Mouse (Mus musculus): Measurements from ENCODE around the gene Sh3bgrl2.
"Not testable (repeated sequence)": the region's sequence is repeated elsewhere in the genome, so short reads cannot be mapped to it uniquely, and the experiment has no call there.

Gene Sh3bgrl2

GRCm38 (mm10) chr9:83547830-83548689 is at the start of gene Sh3bgrl2:
TSS of gene Sh3bgrl2 (plus strand) at chr9:83548327.
- DNase-seq (ENCODE audit: low spot score): peak; percentile 45

GRCm38 (mm10) chr9:83519081-83519480 is 29.0 kb upstream of the Sh3bgrl2 start:
- DNase-seq (ENCODE audit: low spot score): not testable (repeated sequence)

- DNase-seq (ENCODE audit: low spot score): no peak
Observed at GRCm38 (mm10) chr9:83519510-83520155, 28.5 kb upstream of the Sh3bgrl2 start.

DNA sequence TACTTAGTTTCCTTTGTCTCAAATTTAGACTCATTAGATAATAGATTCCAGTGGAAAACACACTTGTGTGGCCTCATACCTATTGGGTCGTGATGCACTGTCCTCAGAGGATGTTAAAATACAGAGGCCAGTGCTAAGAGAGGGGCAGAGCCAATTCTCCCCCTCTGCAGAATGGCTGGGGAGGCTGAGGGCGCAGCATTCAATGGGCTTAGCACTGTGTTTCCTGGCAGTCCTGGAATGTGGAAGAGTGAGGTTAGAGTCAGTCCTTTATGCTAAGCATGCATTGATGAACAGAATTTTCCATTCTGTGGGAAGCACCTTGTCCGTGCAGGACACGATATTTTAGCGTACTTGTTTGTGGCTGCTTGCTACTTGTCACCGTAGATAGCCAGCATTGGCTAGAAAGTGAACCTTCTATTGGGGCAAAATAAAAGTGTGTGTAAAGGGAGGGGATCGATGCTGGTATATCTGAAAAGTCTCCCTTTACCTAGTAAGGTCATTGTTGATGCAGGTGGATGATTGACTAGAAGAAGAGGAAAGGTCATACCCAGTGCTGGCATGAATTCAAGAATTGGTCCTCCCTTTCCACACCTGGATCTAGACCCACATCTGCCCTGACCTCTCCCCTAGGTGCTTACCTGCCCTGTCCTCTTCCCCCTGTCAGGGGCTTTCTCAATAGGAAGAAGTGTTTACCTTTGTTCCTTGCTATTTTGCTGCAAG is 20.6 kb upstream of the Sh3bgrl2 start:
- no peak for DNase-seq (ENCODE audit: low spot score)

DNA sequence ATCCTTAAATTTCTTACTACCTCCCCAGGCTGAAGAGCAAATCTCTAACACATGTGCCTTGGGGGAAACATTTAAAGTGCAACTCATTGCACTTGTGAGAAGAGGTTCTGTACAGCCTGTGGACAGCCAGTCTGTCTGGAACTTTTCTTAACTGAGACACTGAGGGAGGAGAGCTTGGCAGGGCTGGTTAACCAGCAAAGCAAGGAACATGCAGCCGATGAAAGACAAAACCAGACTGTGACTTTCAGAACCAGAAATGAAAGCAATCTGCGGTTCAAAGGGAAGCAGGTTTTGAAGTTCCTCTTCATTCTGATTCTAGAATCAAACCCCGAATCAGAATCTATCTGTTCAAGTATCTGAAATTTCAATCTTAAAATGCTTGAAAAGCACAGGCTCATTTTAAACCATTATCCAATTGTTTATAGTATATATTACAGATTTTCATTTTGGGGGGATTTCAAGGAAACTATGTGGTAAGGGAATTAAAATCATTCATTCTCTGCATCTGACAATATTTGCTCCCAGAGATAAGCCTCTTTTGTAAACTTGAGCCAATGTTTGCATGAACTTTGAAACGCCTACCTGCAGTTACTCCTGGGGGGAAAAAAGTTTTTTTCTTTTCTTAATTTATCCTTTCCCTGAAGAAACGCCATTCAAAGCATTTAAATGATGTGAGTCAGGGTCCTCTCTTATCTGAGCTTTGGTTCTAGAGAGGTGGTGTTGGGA is 14.9 kb upstream of the Sh3bgrl2 start:
- DNase-seq (ENCODE audit: low spot score): no peak

DNA sequence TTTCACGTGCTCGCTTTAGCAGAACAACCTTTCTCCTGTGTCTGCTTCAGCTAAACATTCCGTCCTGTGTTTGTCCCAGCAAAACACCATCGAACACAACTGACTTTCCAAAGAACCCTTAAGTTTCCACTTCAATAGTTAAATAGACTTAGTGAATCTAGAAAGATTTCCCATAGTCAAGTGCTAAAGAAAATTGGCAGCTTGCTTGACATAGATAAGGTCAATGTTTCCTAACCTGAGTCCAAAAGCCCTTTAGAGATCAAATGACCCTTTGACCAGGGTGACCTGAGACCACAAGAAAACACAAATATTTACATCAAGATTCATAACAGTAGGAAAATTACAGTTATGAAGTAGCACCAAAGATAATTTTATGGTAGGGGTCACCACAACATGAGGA is 11.2 kb upstream of the Sh3bgrl2 start:
- no peak for DNase-seq (ENCODE audit: low spot score)

GRCm38 (mm10) chr9:83537510-83537909 is 10.6 kb upstream of the Sh3bgrl2 start:
- DNase-seq (ENCODE audit: low spot score): no peak

DNA sequence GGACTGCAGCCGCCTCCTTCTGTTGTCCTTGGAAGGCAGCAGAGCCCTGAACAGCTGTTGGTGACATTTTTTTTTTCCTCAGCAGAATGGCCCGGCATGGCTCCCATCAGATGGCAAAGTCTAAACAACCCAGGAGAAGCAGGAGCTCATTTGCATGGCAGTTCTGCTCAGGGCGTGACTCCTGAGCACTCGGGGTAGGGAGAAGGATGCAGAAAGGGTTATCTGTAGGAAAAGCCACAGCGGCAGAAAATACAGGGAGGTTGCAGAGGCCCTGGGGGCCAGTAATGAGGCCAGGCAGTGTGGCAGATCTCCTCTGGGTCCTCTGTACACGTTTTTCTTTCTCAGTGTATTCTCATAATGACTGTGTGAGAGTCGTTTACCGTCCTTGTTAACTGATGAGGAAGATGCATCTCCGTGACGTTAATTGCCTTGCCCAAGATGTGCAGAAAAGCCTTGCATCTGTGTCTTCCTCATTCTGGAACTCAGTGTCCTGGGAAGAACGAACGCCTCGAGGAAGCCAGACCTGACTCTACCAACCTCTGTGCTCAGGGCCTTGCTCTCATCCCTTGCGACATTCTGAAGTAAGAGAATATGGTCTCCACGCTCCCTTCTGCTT is 10.1 kb upstream of the Sh3bgrl2 start:
- no peak for DNase-seq (ENCODE audit: low spot score)

- DNase-seq (ENCODE audit: low spot score): no peak
Observed at GRCm38 (mm10) chr9:83539809-83540491, 8.2 kb upstream of the Sh3bgrl2 start.

DNA sequence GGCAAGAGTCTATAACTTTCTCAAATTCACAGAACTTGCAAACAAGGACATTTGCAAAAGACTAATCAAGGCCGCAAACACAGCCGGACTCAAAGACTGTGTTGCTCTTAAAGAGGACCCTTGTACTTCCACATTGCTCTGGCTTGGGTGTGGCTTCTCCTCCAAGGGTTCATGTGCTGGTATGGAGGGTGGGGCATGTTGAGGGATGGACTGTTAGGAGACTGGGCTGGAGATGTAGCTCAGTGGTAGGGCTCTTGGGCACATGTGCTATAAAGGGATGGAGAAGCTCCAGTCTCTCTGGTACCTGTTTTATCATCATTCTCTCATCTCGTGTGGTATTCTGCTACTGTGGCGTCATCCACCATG is 7.7 kb upstream of the Sh3bgrl2 start:
- DNase-seq (ENCODE audit: low spot score): no peak

GRCm38 (mm10) chr9:83540975-83541374 is 7.2 kb upstream of the Sh3bgrl2 start:
- DNase-seq (ENCODE audit: low spot score): no peak

DNA sequence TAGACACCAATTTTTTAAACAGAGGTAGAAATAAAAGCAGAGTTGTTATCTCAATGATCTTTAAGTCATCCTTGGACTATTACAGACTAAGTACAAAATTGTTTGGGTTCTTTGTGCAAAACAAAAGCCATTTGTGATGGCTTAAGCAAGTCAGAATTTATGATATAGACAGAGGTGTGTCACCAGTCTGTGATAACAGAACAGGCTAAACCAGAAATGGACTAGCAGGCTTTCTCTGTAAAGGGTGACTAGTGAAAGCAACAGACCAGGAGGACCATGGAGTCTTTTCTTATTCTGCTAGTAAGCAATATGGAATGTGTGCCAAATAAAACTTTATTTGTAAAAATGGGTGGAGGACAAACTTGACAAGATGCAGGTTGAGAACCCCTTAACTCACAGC is 2.9 kb upstream of the Sh3bgrl2 start:
- no peak for DNase-seq (ENCODE audit: low spot score)

DNA sequence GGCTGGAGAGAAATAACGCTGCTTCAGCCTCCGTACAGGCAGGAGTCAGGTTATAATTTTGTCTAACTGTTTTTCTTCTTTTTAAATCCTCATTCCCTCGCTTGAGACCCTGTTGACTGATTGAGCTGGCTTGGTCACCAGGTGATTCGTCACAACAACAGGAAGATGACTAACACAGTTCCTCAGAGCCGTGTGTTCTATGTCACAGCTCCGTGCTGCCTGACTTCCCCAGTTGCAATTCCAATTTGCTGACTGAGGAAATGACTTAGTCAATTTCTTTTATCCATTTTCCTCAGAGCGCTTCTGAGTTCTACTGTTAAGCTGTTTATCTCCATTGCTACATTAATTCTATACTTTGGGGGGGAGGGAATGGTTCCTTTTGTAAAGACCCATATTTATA is 1.8 kb upstream of the Sh3bgrl2 start:
- no peak for DNase-seq (ENCODE audit: low spot score)

- DNase-seq (ENCODE audit: low spot score): no peak
Observed at GRCm38 (mm10) chr9:83547229-83547628, 898 bp upstream of the Sh3bgrl2 start.

DNA sequence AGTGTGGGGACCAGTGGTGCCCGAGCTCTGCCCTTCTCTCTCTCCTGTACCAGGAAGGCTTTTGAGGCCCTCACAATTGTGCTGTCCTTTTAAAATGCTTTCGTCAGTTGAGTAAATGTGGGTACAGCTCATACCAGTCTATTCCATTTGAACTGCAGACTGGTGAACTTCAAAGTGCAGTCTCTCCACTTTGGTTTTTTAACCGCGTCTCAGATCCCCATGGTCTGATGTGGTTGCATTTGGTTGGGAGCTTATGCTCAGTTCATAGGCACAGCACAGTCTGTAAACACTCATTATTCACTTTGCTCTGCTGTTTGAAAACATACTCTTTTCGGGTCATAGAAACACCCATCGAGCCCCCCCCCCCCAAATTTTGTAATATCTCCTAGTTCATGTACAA is 1.7 kb downstream of the Sh3bgrl2 start:
- DNase-seq (ENCODE audit: low spot score): no peak

DNA sequence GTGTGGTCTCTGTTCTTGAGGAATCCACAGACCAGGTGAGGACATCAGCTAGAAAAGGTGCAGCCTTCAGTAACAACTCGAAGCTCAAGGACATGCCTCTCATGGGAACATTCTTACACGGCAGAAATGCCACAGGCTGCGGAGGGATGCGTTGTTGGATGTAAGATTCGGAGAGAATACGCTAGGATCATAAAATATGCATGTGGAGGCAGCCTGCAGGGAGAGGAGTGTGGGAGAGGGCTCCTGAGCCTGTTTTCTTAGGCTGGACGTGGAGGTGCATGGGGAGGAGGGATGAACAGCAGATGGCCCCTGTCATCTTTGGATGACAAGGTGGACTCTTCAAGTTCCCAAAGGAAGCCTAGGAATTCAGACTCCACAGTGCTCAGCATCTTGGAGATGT is 3.0 kb downstream of the Sh3bgrl2 start:
- no peak for DNase-seq (ENCODE audit: low spot score)

GRCm38 (mm10) chr9:83551632-83552031 is 3.5 kb downstream of the Sh3bgrl2 start:
- no peak for DNase-seq (ENCODE audit: low spot score)

DNA sequence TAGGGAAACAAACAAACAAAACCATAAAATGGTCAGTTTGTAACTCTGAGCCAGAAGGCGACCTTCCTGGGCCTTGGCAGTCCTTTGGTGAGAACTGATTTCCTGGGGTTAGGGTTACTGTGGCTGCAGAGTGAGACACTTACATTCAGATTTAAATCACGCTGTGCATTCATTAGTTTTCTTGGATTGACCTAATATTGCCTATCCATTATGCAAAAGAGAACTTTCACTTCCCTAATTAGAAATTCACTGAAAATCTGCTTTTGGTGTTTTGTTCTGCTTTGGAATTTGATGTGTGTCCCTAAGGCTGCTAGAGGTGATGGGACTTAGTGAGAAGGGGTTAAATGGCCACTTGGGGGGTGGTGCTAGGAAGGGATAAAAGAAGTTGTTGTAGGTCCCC is 7.5 kb downstream of the Sh3bgrl2 start:
- DNase-seq (ENCODE audit: low spot score): no peak

DNA sequence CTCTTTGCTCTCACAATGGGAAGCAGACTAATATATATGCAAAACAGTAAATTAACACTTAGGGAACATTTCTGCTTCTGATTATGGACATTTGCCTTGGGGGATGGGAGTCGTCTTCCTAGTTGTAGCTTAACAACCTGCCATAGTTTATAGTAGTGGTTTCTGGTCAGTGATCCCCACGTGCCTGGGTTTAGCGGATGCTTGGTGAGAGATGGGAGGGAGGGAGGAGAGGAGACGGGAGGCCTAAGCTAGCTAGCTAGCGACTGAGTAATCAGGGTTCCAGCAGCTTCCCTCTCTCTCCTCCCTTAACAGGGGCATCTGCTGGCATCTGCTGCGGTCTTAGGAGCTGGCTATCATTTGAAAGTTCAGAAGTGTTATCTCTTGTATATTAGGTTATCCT is 8.1 kb downstream of the Sh3bgrl2 start:
- DNase-seq (ENCODE audit: low spot score): no peak

DNA sequence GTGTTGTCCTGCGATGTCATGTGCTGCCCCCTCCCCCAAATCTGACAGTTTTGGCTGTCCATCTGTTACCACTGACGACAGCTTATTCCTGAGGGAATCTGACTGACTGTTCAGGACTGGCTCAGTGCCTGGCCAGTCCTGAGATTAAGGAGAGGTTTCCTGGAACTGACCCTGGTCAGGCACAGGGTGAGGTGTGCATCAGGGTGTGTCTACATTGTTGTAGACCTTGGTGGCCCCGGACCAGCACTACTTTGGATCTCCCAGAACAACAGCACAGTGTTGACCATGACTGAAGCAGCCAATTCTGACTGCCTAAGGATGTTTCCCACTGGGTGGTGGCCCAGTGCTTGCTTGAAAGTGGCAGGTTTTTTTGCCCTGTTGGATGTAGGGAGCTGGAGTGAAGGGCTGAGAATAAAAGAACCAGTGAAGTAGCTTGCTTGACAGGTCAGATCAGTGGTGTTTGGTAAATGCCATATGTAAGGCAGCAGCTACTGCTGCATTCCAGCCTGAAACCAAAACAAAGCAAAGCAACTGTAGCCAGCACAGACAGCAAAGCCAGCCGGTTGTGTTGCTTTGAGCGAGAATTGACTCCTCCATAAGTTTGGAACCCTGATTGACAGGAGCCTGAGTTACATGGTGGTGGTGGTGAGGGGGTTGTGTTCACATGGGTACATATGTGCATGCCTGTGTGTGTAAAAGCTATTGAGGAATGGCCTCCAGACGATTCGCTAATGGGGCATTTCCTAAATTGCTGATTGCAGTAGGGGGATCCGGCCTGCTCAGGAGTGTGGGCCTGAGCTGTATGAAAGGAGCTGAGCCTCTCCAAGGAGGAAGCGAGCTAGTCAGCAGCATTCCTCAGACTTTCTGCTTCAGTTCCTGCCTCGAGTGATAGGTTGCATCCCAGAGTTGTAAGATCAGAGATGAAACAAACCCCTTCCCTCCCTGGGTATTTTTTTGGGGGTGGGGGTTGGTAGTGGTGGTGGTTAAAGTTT is 8.9 kb downstream of the Sh3bgrl2 start:
- DNase-seq (ENCODE audit: low spot score): no peak

Measured in urinary bladder, postnatal 10 days (tissue).